Mouse (Mus musculus) stomach, postnatal 0 days (tissue): ENCODE data around the gene Lurap1l. TPM values are rescaled to one million over a fixed set of nuclear protein-coding genes. Genes with fewer than 3 reads are reported as not detected.

Experiments used
- ATAC-seq: fragments of 200-750 bp; cut with Nextera tagmentation; 2 replicates; pipeline ENCODE4 v1.8.0; 2017; ENCODE audit not compliant: low FRiP score, low TSS enrichment
- DNase-seq: peaks from one replicate; pipeline ENCODE4 v3.0.0-alpha.2; 2016; ENCODE audit warnings: low spot score
- H3K27ac ChIP-seq: fragments of 300-500 bp; sonication (generic); replicated peaks from 2 replicates; pipeline ENCODE4 v1.5.1; 2014; ENCODE audit warnings: mild to moderate bottlenecking, control low read depth
- H3K27me3 ChIP-seq: fragments of 300-500 bp; sonication (generic); 2 replicates; pipeline ENCODE4 v1.6.1; 2014; ENCODE audit warnings: low read length; ENCODE audit not compliant: control insufficient read depth, insufficient read depth
- H3K36me3 ChIP-seq: fragments of 300-500 bp; sonication (generic); 2 replicates; pipeline ENCODE4 v1.6.1; 2014; ENCODE audit warnings: low read length, mixed read lengths; ENCODE audit not compliant: control insufficient read depth, insufficient read depth
- H3K4me1 ChIP-seq: fragments of 300-500 bp; sonication (generic); replicated peaks from 2 replicates; pipeline ENCODE4 v1.6.1; 2014; ENCODE audit warnings: antibody characterized with exemption; ENCODE audit not compliant: control insufficient read depth, insufficient read depth
- H3K4me2 ChIP-seq: fragments of 300-500 bp; sonication (generic); replicated peaks from 2 replicates; pipeline ENCODE4 v1.6.1; 2014; ENCODE audit warnings: low read depth, mild to moderate bottlenecking, control low read depth, moderate library complexity
- H3K4me3 ChIP-seq: fragments of 300-500 bp; sonication (generic); 2 replicates; pipeline ENCODE4 v1.5.1; 2014; ENCODE audit warnings: low read depth, low read length, control low read depth
- H3K9ac ChIP-seq: fragments of 300-500 bp; sonication (generic); 2 replicates; pipeline ENCODE4 v1.6.1; 2014; ENCODE audit warnings: mild to moderate bottlenecking, low read length, control low read depth, mixed read lengths
- H3K9me3 ChIP-seq: fragments of 300-500 bp; sonication (generic); 2 replicates; pipeline ENCODE4 v1.6.1; 2016; ENCODE audit warnings: low read length; ENCODE audit not compliant: control insufficient read depth
- CTCF ChIP-seq: IDR thresholded peaks from 2 replicates; pipeline ENCODE4 v1.5.1; 2016; ENCODE audit warnings: antibody characterized with exemption, low read depth, mild to moderate bottlenecking, moderate library complexity
- EP300 ChIP-seq: optimal IDR thresholded peaks from 2 replicates; pipeline ENCODE3; 2016; ENCODE audit warnings: antibody characterized with exemption
- WGBS: fragments of 180-500 bp; shearing (Covaris S2); extraction: QIAGEN DNeasy Blood & Tissue Kit; methylation state at CpG from one replicate; pipeline ENCODE4 v1.1.7; 2014; 5-methylcytosine and 5-hydroxymethylcytosine counted together
- polyA plus RNA-seq: library from polyadenylated mRNA; unstranded; fragments of >200 nt; fragmentation: Nextera tagmentation; extraction: Ambion mirVana; gene quantifications from 2 replicates; pipeline ENCODE4 v1.2.1, GENCODE M21; 2015

The Lurap1l gene
- polyA plus RNA-seq, 1 experiment from 2014 or later: 34.1 TPM

GRCm38 (mm10) chr4:80949720-80950119 lies 39.3 kb downstream of the Lurap1l start:
- H3K4me1 ChIP-seq: no peaks in the 10 kb centered on the region
- H3K36me3 ChIP-seq: no peaks in the 10 kb centered on the region
- H3K27me3 ChIP-seq: no peaks in the 10 kb centered on the region
- no peak overlapping the region for H3K9ac ChIP-seq
- ATAC-seq (peak; percentile 99), DNase-seq (peak; percentile 71)
- peak overlapping the region; percentile 76 for H3K27ac ChIP-seq
- 0 out of 2 replicates have a peak overlapping the region, but pooled peaks have one; percentile 17 for H3K4me2 ChIP-seq
- H3K4me3 ChIP-seq: no peak overlapping the region
- TF ChIP-seq EP300 (no peak), CTCF (no peak)
- WGBS: 62% methylated on average over 2 of the region's 2 CpGs
- H3K9me3 ChIP-seq: no peaks in the 10 kb centered on the region

- H3K36me3 ChIP-seq: no peaks in the 10 kb centered on the region
- no peaks in the 10 kb centered on the region for H3K9me3 ChIP-seq
- H3K27ac ChIP-seq: peak overlapping the region; percentile 76
- WGBS: 46% methylated on average over 8 of the region's 8 CpGs
- no peak for TF ChIP-seq CTCF
- no peak for TF ChIP-seq EP300
- peak; percentile 59 for ATAC-seq
- 0 out of 2 replicates have a peak overlapping the region, but pooled peaks have one; percentile 17 for H3K4me2 ChIP-seq
- H3K4me3 ChIP-seq: no peak overlapping the region
- no peak overlapping the region for H3K9ac ChIP-seq
- H3K4me1 ChIP-seq: no peaks in the 10 kb centered on the region
- H3K27me3 ChIP-seq: no peaks in the 10 kb centered on the region
- peak; percentile 32 for DNase-seq
These were observed 39.9 kb downstream of the Lurap1l start for GRCm38 (mm10) chr4:80950280-80950781.

- 80% methylated on average over 1 of the region's 1 CpGs for WGBS
- Histone ChIP-seq H3K36me3 (no peaks in the 10 kb centered on the region), H3K27ac (no peak overlapping the region), H3K4me1 (no peaks in the 10 kb centered on the region), H3K27me3 (no peaks in the 10 kb centered on the region), H3K4me2 (no peak overlapping the region), H3K4me3 (no peak overlapping the region), H3K9me3 (no peaks in the 10 kb centered on the region), H3K9ac (no peak overlapping the region)
- no peak for DNase-seq
- ATAC-seq: no peak
- no peak for TF ChIP-seq EP300
- peak; percentile 61 for TF ChIP-seq CTCF
These were observed 42.2 kb downstream of the Lurap1l start for GRCm38 (mm10) chr4:80952653-80953052.

GRCm38 (mm10) chr4:80955942-80956341 lies 45.5 kb downstream of the Lurap1l start:
- Histone ChIP-seq H3K9ac (no peak overlapping the region), H3K4me2 (no peak overlapping the region), H3K27ac (no peak overlapping the region), H3K36me3 (no peaks in the 10 kb centered on the region), H3K9me3 (no peaks in the 10 kb centered on the region), H3K4me1 (no peaks in the 10 kb centered on the region), H3K4me3 (no peak overlapping the region), H3K27me3 (no peaks in the 10 kb centered on the region)
- 30% methylated on average over 2 of the region's 2 CpGs for WGBS
- DNase-seq (no peak), ATAC-seq (no peak)
- TF ChIP-seq CTCF: no peak
- no peak for TF ChIP-seq EP300

DNA sequence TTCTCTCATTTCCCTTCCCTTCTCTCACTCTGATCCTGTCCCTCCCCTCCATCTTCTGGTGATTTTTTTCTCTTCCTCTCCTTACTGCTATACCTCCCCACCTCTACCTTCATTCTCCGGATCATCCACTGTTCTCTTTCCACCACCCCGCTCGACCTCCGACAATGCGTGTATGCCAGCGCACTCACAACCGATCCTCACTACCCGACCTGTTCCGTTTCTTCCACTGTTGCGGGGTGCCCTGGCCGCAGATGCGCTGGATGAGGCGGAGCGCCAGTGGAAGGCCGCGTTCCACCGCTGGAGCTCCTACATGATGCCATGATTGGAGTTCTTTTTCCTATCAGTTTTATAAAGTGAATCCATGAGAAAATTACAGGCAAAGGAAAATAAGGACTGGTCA lies 57.1 kb downstream of the Lurap1l start:
- H3K27ac ChIP-seq: no peak overlapping the region
- H3K27me3 ChIP-seq: no peaks in the 10 kb centered on the region
- DNase-seq (no peak), ATAC-seq (no peak)
- TF ChIP-seq EP300 (no peak), CTCF (no peak)
- H3K4me2 ChIP-seq: no peak overlapping the region
- H3K9me3 ChIP-seq: no peaks in the 10 kb centered on the region
- no peak overlapping the region for H3K4me3 ChIP-seq
- WGBS: 92% methylated on average over 17 of the region's 17 CpGs
- no peaks in the 10 kb centered on the region for H3K4me1 ChIP-seq
- no peaks in the 10 kb centered on the region for H3K36me3 ChIP-seq
- H3K9ac ChIP-seq: no peak overlapping the region

GRCm38 (mm10) chr4:80971846-80972245 lies 61.4 kb downstream of the Lurap1l start:
- Histone ChIP-seq H3K27ac (no peak overlapping the region), H3K4me2 (no peak overlapping the region), H3K4me3 (no peak overlapping the region), H3K4me1 (no peaks in the 10 kb centered on the region), H3K9ac (no peak overlapping the region), H3K36me3 (no peaks in the 10 kb centered on the region), H3K9me3 (no peaks in the 10 kb centered on the region), H3K27me3 (no peaks in the 10 kb centered on the region)
- no peak for DNase-seq
- 21% methylated on average over 1 of the region's 1 CpGs for WGBS
- TF ChIP-seq CTCF: no peak
- no peak for TF ChIP-seq EP300
- no peak for ATAC-seq
